Comparison of ENCODE assay signal across 15 mouse cellular contexts in the genomic region with DNA sequence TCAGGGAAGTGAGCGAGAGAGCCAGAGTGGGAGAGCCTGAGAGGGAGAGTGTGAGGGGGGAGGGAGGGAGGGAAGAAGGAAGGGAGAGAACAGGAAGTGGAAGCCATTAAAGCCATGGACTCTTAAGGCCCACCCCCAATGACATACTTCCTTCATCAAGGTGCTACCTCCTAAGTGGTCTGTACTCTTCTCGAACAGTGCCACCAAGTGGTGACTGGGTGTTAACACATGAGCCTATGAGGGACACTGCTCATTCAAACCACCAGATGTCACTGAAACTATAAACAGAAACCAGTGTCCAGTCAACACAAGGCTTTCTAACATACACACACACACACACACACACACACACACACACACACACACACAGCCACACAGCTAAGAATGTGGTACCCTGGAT.
A peak's percentile ranks its signal among the peaks of the same experiment; 100 is the strongest.
DNase-seq lines count a peak whose midpoint lies in the region; ATAC-seq and TF ChIP-seq lines count a peak whose summit lies in the region.
"Had no signal": no experiment of that assay in that cellular context is flagged by ENCODE, and none has a peak within 500 bp of the region (broad histone marks: within the 10 kb centered on the region; RNA-seq: fewer than 3 reads in every experiment).

No protein-coding gene starts in this region.

- H3K4me1 ChIP-seq in kidney, adult 2 months (ENCODE audit: control insufficient read depth, insufficient read depth, low read length), result peaks cover 13% of the 10 kb centered on the region
- peaks cover 11% of the 10 kb centered on the region for H3K4me1 ChIP-seq in lung, embryonic 14.5 days (ENCODE audit: insufficient read depth)
- peaks cover 9 to 29% of the 10 kb centered on the region in 2 experiments; a peak in 3 of 4 replicates for H3K4me1 ChIP-seq in ES-E14 (ENCODE audit: control insufficient read depth in 2 of 2, insufficient read depth in 2 of 2, low read length in 2 of 2, poor library complexity in 1 of 2)

- ATAC-seq in lung, embryonic 14.5 days (ENCODE audit: insufficient read depth), result no peak
- 0 out of 2 replicates have a peak, but pooled peaks have one; percentile 26 for ATAC-seq in megakaryocyte progenitor cell, adult 5-6 weeks (replicated peaks; ENCODE audit: poor library complexity)
- ATAC-seq: forebrain, embryonic 14.5 days; Patski had no signal

- no peak overlapping the region for H3K9ac ChIP-seq in lung, embryonic 14.5 days
- no peak overlapping the region for H3K9ac ChIP-seq in ES-E14 (ENCODE audit: insufficient read depth, low read depth, low read length, poor library complexity, severe bottlenecking)
- H3K9ac ChIP-seq: hindbrain, embryonic 14.5 days; stomach, embryonic 15.5 days had no signal

- H3K27ac ChIP-seq in kidney, adult 2 months (ENCODE audit: insufficient read depth, low read depth, low read length), result no peak overlapping the region
- H3K27ac ChIP-seq in lung, embryonic 14.5 days (ENCODE audit: low read depth), result no peak overlapping the region
- H3K27ac ChIP-seq in ES-E14 (ENCODE audit: insufficient read depth, low read depth, low read length, poor library complexity, severe bottlenecking), result no peak overlapping the region
- H3K27ac ChIP-seq: hindbrain, embryonic 14.5 days had no signal

- 76% methylated on average over 2 of the region's 2 CpGs for WGBS in kidney, adult 2 months
- 94% methylated on average over 2 of the region's 2 CpGs for WGBS in lung, embryonic 14.5 days

- no peak overlapping the region for H3K4me3 ChIP-seq in kidney, adult 2 months (ENCODE audit: insufficient read depth, low read depth, low read length)
- H3K4me3 ChIP-seq in lung, embryonic 14.5 days (ENCODE audit: low read depth, low read length), result no peak overlapping the region
- no peak overlapping the region for H3K4me3 ChIP-seq in ES-E14 (ENCODE audit: insufficient read depth in 1 of 2, low read depth in 1 of 2, low read length in 2 of 2, poor library complexity in 1 of 2, severe bottlenecking in 1 of 2)
- H3K4me3 ChIP-seq: stomach, embryonic 15.5 days had no signal

- no peak overlapping the region for H3K4me2 ChIP-seq in lung, embryonic 14.5 days
- H3K4me2 ChIP-seq: hindbrain, embryonic 14.5 days; stomach, embryonic 15.5 days had no signal

- no peak for DNase-seq in kidney, adult 2 months
- DNase-seq in kidney, postnatal 14 days, result no peak
- no peak for DNase-seq in lung, embryonic 14.5 days
- DNase-seq in lung, postnatal 4 days, result no peak
- DNase-seq in ES-E14 (ENCODE audit: low read depth, low spot score), result peak; percentile 31
- no peak for DNase-seq in layer of hippocampus, adult 9-11 months
- DNase-seq: cerebellum, adult 11 months; heart, adult 11 months; left cerebral cortex, postnatal 4 days; retina, postnatal 1 day had no signal

- TF ChIP-seq CTCF in kidney, adult 2 months (conservative IDR thresholded peaks at IDR 0.05; ENCODE audit: insufficient read depth, insufficient read length, low read depth, low read length), result peak; percentile 40; the same call in 1 of the 2 replicates
- peak; percentile 56 for TF ChIP-seq CTCF in lung, embryonic 14.5 days (IDR thresholded peaks at IDR 0.05; ENCODE audit: low read depth)

- in situ Hi-C loops in ES-E14 (cut with MboI; ENCODE audit: low sequenced_read_pairs in 2 of 2, unreplicated experiment in 2 of 2), result no loop called here

- H3K36me3 ChIP-seq in kidney, adult 2 months (ENCODE audit: control insufficient read depth, insufficient read depth, low read length), result no peaks in the 10 kb centered on the region
- 0 out of 2 replicates have a peak, but pooled peaks cover 13% of the 10 kb centered on the region for H3K36me3 ChIP-seq in lung, embryonic 14.5 days (ENCODE audit: insufficient read depth)
- H3K36me3 ChIP-seq in ES-E14 (ENCODE audit: control insufficient read depth, insufficient read depth, low read length, poor library complexity, severe bottlenecking), result peaks cover 16% of the 10 kb centered on the region; the same call in 1 of the 2 replicates

- H3K27me3 ChIP-seq in kidney, adult 2 months (replicated peaks; ENCODE audit: control insufficient read depth, insufficient read depth, low read length), result no peaks in the 10 kb centered on the region
- no peaks in the 10 kb centered on the region for H3K27me3 ChIP-seq in lung, embryonic 14.5 days (ENCODE audit: insufficient read depth, low read length)
- H3K27me3 ChIP-seq: Patski; stomach, embryonic 15.5 days had no signal

- H3K9me3 ChIP-seq in lung, embryonic 14.5 days (ENCODE audit: low read depth, low read length), result no peaks in the 10 kb centered on the region
- H3K9me3 ChIP-seq in ES-E14 (ENCODE audit: control insufficient read depth, insufficient read depth, low read depth, low read length), result no peaks in the 10 kb centered on the region
- H3K9me3 ChIP-seq: stomach, embryonic 15.5 days had no signal

- no peak for TF ChIP-seq POLR2A in kidney, adult 2 months (IDR thresholded peaks at IDR 0.05; ENCODE audit: low read depth, low read length)

TF ChIP-seq in ES-E14, 5 proteins besides CTCF, POLR2A, EP300 and RAD21:
- no peak for TF ChIP-seq MAFK (IDR thresholded peaks at IDR 0.05; ENCODE audit: insufficient read depth, low read depth, low read length)
- TF ChIP-seq CHD2 (IDR thresholded peaks at IDR 0.05; ENCODE audit: low read depth, low read length), result no peak
TF ChIP-seq in ES-E14: peak in this region for 0.
